Comparison of ENCODE assay signal across 24 mouse cellular contexts in genomic region chr5:74647584-74647984, GRCm38 (mm10). TPM values are rescaled to one million over a fixed set of nuclear protein-coding genes. Genes with fewer than 3 reads are reported as not detected.
DNase-seq lines count a peak whose midpoint lies in the region; ATAC-seq and TF ChIP-seq lines count a peak whose summit lies in the region.
"Had no signal": no experiment of that assay in that cellular context is flagged by ENCODE, and none has a peak within 500 bp of the region (broad histone marks: within the 10 kb centered on the region; RNA-seq: fewer than 3 reads in every experiment).

No protein-coding gene starts in this region.

- peak overlapping the region; percentile 20; the same call in 1 of the 2 replicates for H3K4me2 ChIP-seq in heart, embryonic 12.5 days
- no peak overlapping the region for H3K4me2 ChIP-seq in lung, embryonic 14.5 days
- peak overlapping the region; percentile 10; the same call in 1 of the 2 replicates for H3K4me2 ChIP-seq in liver, embryonic 15.5 days
- H3K4me2 ChIP-seq: forebrain, embryonic 15.5 days; heart, embryonic 15.5 days; hindbrain, embryonic 13.5 days; neural tube, embryonic 13.5 days had no signal

- peak; percentile 64 to 74 for DNase-seq in adrenal gland, adult (ENCODE audit: inconsistent age in 2 of 2, low spot score in 1 of 2)
- no peak for DNase-seq in adrenal gland, adult 8-10 months
- DNase-seq in heart, postnatal 25 days (ENCODE audit: low spot score): no peak
- DNase-seq in lung, embryonic 14.5 days: peak; percentile 30
- no peak for DNase-seq in lung, postnatal 10 days
- DNase-seq in kidney, postnatal 14 days: no peak
- DNase-seq: cerebellum, adult 9-10 months; gastrocnemius, postnatal 36 days; kidney, adult 8-10 months; kidney, postnatal 36 days; left cerebral cortex, postnatal 4 days; lung, postnatal 14 days; midbrain, embryonic 14.5 days; thymus, postnatal 36 days had no signal

- TF ChIP-seq CTCF in lung, embryonic 14.5 days (IDR thresholded peaks at IDR 0.05; ENCODE audit: low read depth): no peak

- H3K9me3 ChIP-seq in heart, embryonic 12.5 days (replicated peaks): no peaks in the 10 kb centered on the region
- H3K9me3 ChIP-seq in lung, embryonic 14.5 days (ENCODE audit: low read depth, low read length): no peaks in the 10 kb centered on the region
- no peaks in the 10 kb centered on the region for H3K9me3 ChIP-seq in liver, embryonic 15.5 days (replicated peaks)
- H3K9me3 ChIP-seq: forebrain, embryonic 15.5 days; heart, embryonic 15.5 days; hindbrain, embryonic 13.5 days; megakaryocyte, embryonic 14.5 days; neural tube, embryonic 13.5 days had no signal

- H3K4me3 ChIP-seq in heart, embryonic 12.5 days: no peak overlapping the region
- no peak overlapping the region for H3K4me3 ChIP-seq in lung, embryonic 14.5 days (ENCODE audit: low read depth, low read length)
- peak overlapping the region; percentile 27 for H3K4me3 ChIP-seq in liver, embryonic 15.5 days (replicated peaks)
- H3K4me3 ChIP-seq: forebrain, embryonic 15.5 days; heart, embryonic 15.5 days; hindbrain, embryonic 13.5 days; megakaryocyte, embryonic 14.5 days; neural tube, embryonic 13.5 days had no signal

- intact Hi-C loops in heart, postnatal 25 days (cut with DNase I): no loop called here

- H3K27ac ChIP-seq in heart, embryonic 12.5 days (ENCODE audit: poor library complexity, severe bottlenecking): no peak overlapping the region
- no peak overlapping the region for H3K27ac ChIP-seq in lung, embryonic 14.5 days (ENCODE audit: low read depth)
- H3K27ac ChIP-seq in liver, embryonic 15.5 days (replicated peaks): peak overlapping the region; percentile 70
- H3K27ac ChIP-seq: forebrain, embryonic 15.5 days; heart, embryonic 15.5 days; hindbrain, embryonic 13.5 days; neural tube, embryonic 13.5 days had no signal

- WGBS in heart, embryonic 12.5 days: 15% methylated on average over 5 of the region's 6 CpGs
- WGBS in lung, embryonic 14.5 days: 23% methylated on average over 5 of the region's 6 CpGs
- WGBS in liver, embryonic 15.5 days (ENCODE audit: insufficient replicate concordance): 52% methylated on average over 5 of the region's 6 CpGs

- no peak overlapping the region for H3K9ac ChIP-seq in heart, embryonic 12.5 days
- no peak overlapping the region for H3K9ac ChIP-seq in lung, embryonic 14.5 days
- H3K9ac ChIP-seq in liver, embryonic 15.5 days: no peak overlapping the region
- H3K9ac ChIP-seq: forebrain, embryonic 15.5 days; heart, embryonic 15.5 days; hindbrain, embryonic 13.5 days; neural tube, embryonic 13.5 days had no signal

- ATAC-seq in heart, embryonic 12.5 days (ENCODE audit: insufficient number of reproducible peaks, low FRiP score): 0 out of 2 replicates have a peak, but pooled peaks have one; percentile 39
- no peak for ATAC-seq in lung, embryonic 14.5 days (ENCODE audit: insufficient read depth)
- peak; percentile 76 for ATAC-seq in liver, embryonic 15.5 days (ENCODE audit: insufficient read depth)
- ATAC-seq: forebrain, embryonic 15.5 days; inflammation-experienced regulatory T-cells, adult 6 months; Patski had no signal

- H3K27me3 ChIP-seq in heart, embryonic 12.5 days (replicated peaks): no peaks in the 10 kb centered on the region
- no peaks in the 10 kb centered on the region for H3K27me3 ChIP-seq in lung, embryonic 14.5 days (ENCODE audit: insufficient read depth, low read length)
- H3K27me3 ChIP-seq in liver, embryonic 15.5 days: no peaks in the 10 kb centered on the region
- H3K27me3 ChIP-seq: forebrain, embryonic 15.5 days; heart, embryonic 15.5 days; hindbrain, embryonic 13.5 days; neural tube, embryonic 13.5 days; Patski had no signal

- no peaks in the 10 kb centered on the region for H3K36me3 ChIP-seq in heart, embryonic 12.5 days
- no peaks in the 10 kb centered on the region for H3K36me3 ChIP-seq in lung, embryonic 14.5 days (ENCODE audit: insufficient read depth)
- no peaks in the 10 kb centered on the region for H3K36me3 ChIP-seq in liver, embryonic 15.5 days (replicated peaks)
- H3K36me3 ChIP-seq: forebrain, embryonic 15.5 days; heart, embryonic 15.5 days; hindbrain, embryonic 13.5 days; neural tube, embryonic 13.5 days had no signal

- H3K4me1 ChIP-seq in heart, embryonic 12.5 days (replicated peaks): peaks cover 21% of the 10 kb centered on the region
- H3K4me1 ChIP-seq in lung, embryonic 14.5 days (ENCODE audit: insufficient read depth): no peaks in the 10 kb centered on the region
- no peaks in the 10 kb centered on the region for H3K4me1 ChIP-seq in liver, embryonic 15.5 days (replicated peaks)
- H3K4me1 ChIP-seq: forebrain, embryonic 15.5 days; megakaryocyte, embryonic 14.5 days had no signal

RNA-seq across cellular contexts. Expression of gene Lnx1, which starts 55.1 kb away (rescaled TPM):
- 1 to 10 TPM; 5.4 to 7.5 (median 6.1) TPM for total RNA-seq in adrenal gland, adult 8-10 months (2022)
- polyA plus RNA-seq in heart, embryonic 12.5 days (2016; fragmentation: Nextera tagmentation; extraction: Ambion mirVana): 0.92 and 1.0 TPM in 2 replicates
- 1 to 10 TPM; 6.7 to 9.5 TPM for total RNA-seq in heart, postnatal 25 days (2021)
- 4.8 and 5.5 TPM in 2 replicates for polyA plus RNA-seq in lung, embryonic 14.5 days (2014; fragmentation: Nextera tagmentation; extraction: Ambion mirVana)
- 0.06 TPM in 1 of 2 replicates, not detected in the other for polyA plus RNA-seq in liver, embryonic 15.5 days (2015; fragmentation: Nextera tagmentation; extraction: Ambion mirVana)
- total RNA-seq: common myeloid progenitor, adult 5-6 weeks had no signal

Comparison
In these comparisons a context has a peak if more than half of its experiments do, and no peak if none do; other contexts are left out.
1. DNase-seq: peak in adrenal gland, adult (2 of 2) and lung, embryonic 14.5 days (single experiment); none in adrenal gland, adult 8-10 months (single experiment), heart, postnatal 25 days (single experiment), lung, postnatal 10 days (single experiment) and kidney, postnatal 14 days (single experiment).